Mouse (Mus musculus) heart, embryonic 10.5 days (tissue): Measurements from ENCODE around the gene Rad51c. TPM values are rescaled to one million over a fixed set of nuclear protein-coding genes. Genes with fewer than 3 reads are reported as not detected.
A peak's percentile ranks its signal among the peaks of the same experiment; 100 is the strongest.
"Not testable (repeated sequence)": the region's sequence is repeated elsewhere in the genome, so short reads cannot be mapped to it uniquely, and the experiment has no call there.

Experiments used
- DNase-seq: peaks from one replicate; pipeline ENCODE4 v3.0.0-alpha.2; 2017; ENCODE audit warnings: low spot score
- H3K27ac ChIP-seq: fragments of 300-500 bp; sonication (generic); 2 replicates; pipeline ENCODE4 v1.5.1; 2016; ENCODE audit warnings: mild to moderate bottlenecking
- H3K27me3 ChIP-seq: fragments of 300-500 bp; sonication (generic); 2 replicates; pipeline ENCODE4 v1.6.1; 2016; ENCODE audit warnings: mild to moderate bottlenecking; ENCODE audit not compliant: poor library complexity, insufficient read depth, severe bottlenecking
- H3K36me3 ChIP-seq: fragments of 300-500 bp; sonication (generic); 2 replicates; pipeline ENCODE4 v1.6.1; 2016; ENCODE audit warnings: mild to moderate bottlenecking, moderate library complexity
- H3K4me1 ChIP-seq: fragments of 300-500 bp; sonication (generic); 2 replicates; pipeline ENCODE4 v1.6.1; 2016; ENCODE audit warnings: mild to moderate bottlenecking
- H3K4me3 ChIP-seq: fragments of 300-500 bp; sonication (generic); 2 replicates; pipeline ENCODE4 v1.5.1; 2016; ENCODE audit warnings: mild to moderate bottlenecking, moderate library complexity
- H3K9me3 ChIP-seq: fragments of 300-500 bp; sonication (generic); 2 replicates; pipeline ENCODE4 v1.6.1; 2016; ENCODE audit warnings: mild to moderate bottlenecking, moderate library complexity
- WGBS: fragments of 180-500 bp; shearing (Covaris S2); methylation state at CpG from one replicate; pipeline ENCODE4 v1.1.7; 2016; 5-methylcytosine and 5-hydroxymethylcytosine counted together
- polyA plus RNA-seq: library from polyadenylated mRNA; unstranded; fragments of >200 nt; fragmentation: Nextera tagmentation; extraction: Ambion mirVana; gene quantifications from 2 replicates; pipeline ENCODE4 v1.2.1, GENCODE M21; 2016

The Rad51c gene
- polyA plus RNA-seq, 1 experiment from 2014 or later: 11.2 TPM

- peak; percentile 56 for DNase-seq
- no peaks in the 10 kb centered on the region for H3K36me3 ChIP-seq
- H3K9me3 ChIP-seq: no peaks in the 10 kb centered on the region
- H3K27ac ChIP-seq: no peak overlapping the region
- no peak overlapping the region for H3K4me3 ChIP-seq
- 65% methylated on average over 2 of the region's 2 CpGs for whole genome bisulfite sequencing
- H3K4me1 ChIP-seq: 0 out of 2 replicates have a peak, but pooled peaks cover 1% of the 10 kb centered on the region
- H3K27me3 ChIP-seq: no peaks in the 10 kb centered on the region
These were observed 23.4 kb upstream of the Rad51c start for GRCm38 (mm10) chr11:87428051-87428673.

- Histone ChIP-seq H3K9me3 (no peaks in the 10 kb centered on the region), H3K4me3 (no peak overlapping the region), H3K4me1 (no peaks in the 10 kb centered on the region), H3K36me3 (no peaks in the 10 kb centered on the region), H3K27me3 (no peaks in the 10 kb centered on the region), H3K27ac (no peak overlapping the region)
- WGBS: 67% methylated on average over 1 of the region's 1 CpGs
- peak; percentile 74 for DNase-seq
These were observed 22.7 kb upstream of the Rad51c start for GRCm38 (mm10) chr11:87427273-87428050.

- Histone ChIP-seq H3K27ac (peak overlapping the region; percentile 91), H3K4me3 (peak overlapping the region; percentile 57)
- peak; percentile 92 for DNase-seq
- not testable (repeated sequence) for H3K9me3 ChIP-seq, H3K27me3 ChIP-seq, H3K4me1 ChIP-seq, H3K36me3 ChIP-seq
- 1% methylated on average over 24 of the region's 24 CpGs for WGBS
These were observed 21.9 kb upstream of the Rad51c start for GRCm38 (mm10) chr11:87426450-87427250.

- 1% methylated on average over 7 of the region's 7 CpGs for WGBS
- Histone ChIP-seq H3K36me3 (no peaks in the 10 kb centered on the region), H3K27me3 (no peaks in the 10 kb centered on the region), H3K4me3 (peak overlapping the region; percentile 57), H3K9me3 (no peaks in the 10 kb centered on the region), H3K4me1 (peaks cover 7% of the 10 kb centered on the region), H3K27ac (peak overlapping the region; percentile 91)
- DNase-seq: no peak
These were observed 21.3 kb upstream of the Rad51c start for GRCm38 (mm10) chr11:87426121-87426449.

- WGBS: 51% methylated on average over 6 of the region's 6 CpGs
- H3K27me3 ChIP-seq: no peaks in the 10 kb centered on the region
- no peaks in the 10 kb centered on the region for H3K9me3 ChIP-seq
- no peak overlapping the region for H3K27ac ChIP-seq
- H3K4me1 ChIP-seq: peaks cover 7% of the 10 kb centered on the region
- no peaks in the 10 kb centered on the region for H3K36me3 ChIP-seq
- no peak overlapping the region for H3K4me3 ChIP-seq
- DNase-seq: no peak
These were observed 19.0 kb upstream of the Rad51c start for GRCm38 (mm10) chr11:87423551-87424325.

GRCm38 (mm10) chr11:87422511-87423340 is 18.0 kb upstream of the Rad51c start:
- Histone ChIP-seq H3K4me1 (peaks cover 7% of the 10 kb centered on the region), H3K4me3 (peak overlapping the region; percentile 55), H3K27ac (peak overlapping the region; percentile 95), H3K36me3 (no peaks in the 10 kb centered on the region), H3K9me3 (no peaks in the 10 kb centered on the region), H3K27me3 (no peaks in the 10 kb centered on the region)
- WGBS: under 1% methylated on average over 26 of the region's 26 CpGs
- DNase-seq: peak; percentile 93

- WGBS: 17% methylated on average over 6 of the region's 6 CpGs
- H3K27me3 ChIP-seq: no peaks in the 10 kb centered on the region
- H3K36me3 ChIP-seq: no peaks in the 10 kb centered on the region
- no peak for DNase-seq
- peak overlapping the region; percentile 55 for H3K4me3 ChIP-seq
- peak overlapping the region; percentile 95 for H3K27ac ChIP-seq
- H3K9me3 ChIP-seq: no peaks in the 10 kb centered on the region
- peaks cover 7% of the 10 kb centered on the region for H3K4me1 ChIP-seq
These were observed 17.0 kb upstream of the Rad51c start for GRCm38 (mm10) chr11:87421760-87422201.

- Histone ChIP-seq H3K9me3 (no peaks in the 10 kb centered on the region), H3K36me3 (no peaks in the 10 kb centered on the region), H3K4me3 (no peak overlapping the region), H3K4me1 (peaks cover 7% of the 10 kb centered on the region), H3K27ac (no peak overlapping the region), H3K27me3 (no peaks in the 10 kb centered on the region)
- no peak for DNase-seq
These were observed 16.1 kb upstream of the Rad51c start for GRCm38 (mm10) chr11:87420861-87421260.

GRCm38 (mm10) chr11:87416120-87416519 is 11.4 kb upstream of the Rad51c start:
- H3K4me3 ChIP-seq: no peak overlapping the region
- H3K27ac ChIP-seq: no peak overlapping the region
- no peaks in the 10 kb centered on the region for H3K4me1 ChIP-seq
- H3K36me3 ChIP-seq: no peaks in the 10 kb centered on the region
- WGBS: 53% methylated on average over 5 of the region's 5 CpGs
- no peaks in the 10 kb centered on the region for H3K27me3 ChIP-seq
- DNase-seq: no peak
- H3K9me3 ChIP-seq: no peaks in the 10 kb centered on the region

- not testable (repeated sequence) for H3K27me3 ChIP-seq, DNase-seq, H3K27ac ChIP-seq, H3K4me3 ChIP-seq, H3K36me3 ChIP-seq, H3K4me1 ChIP-seq, H3K9me3 ChIP-seq
- 57% methylated on average over 3 of the region's 3 CpGs for WGBS
These were observed 8.7 kb upstream of the Rad51c start for GRCm38 (mm10) chr11:87413412-87413811.

- Histone ChIP-seq H3K27me3 (no peaks in the 10 kb centered on the region), H3K36me3 (peaks cover 8% of the 10 kb centered on the region; the same call in 1 of the 2 replicates), H3K4me3 (peak overlapping the region; percentile 77), H3K9me3 (no peaks in the 10 kb centered on the region), H3K27ac (peak overlapping the region; percentile 97), H3K4me1 (peaks cover 5% of the 10 kb centered on the region)
- WGBS: 2% methylated on average over 58 of the region's 58 CpGs
- peak; percentile 97 for DNase-seq
These were observed 472 bp downstream of the Rad51c start for GRCm38 (mm10) chr11:87404111-87404853.
